Mouse (Mus musculus): ENCODE results near the gene Lhpp. TPM values are rescaled to one million over a fixed set of nuclear protein-coding genes. Genes with fewer than 3 reads are reported as not detected.

The Lhpp gene
- polyA plus RNA-seq, 2 experiments, result 5.6 to 6.0 TPM

GRCm38 (mm10) chr7:132656075-132656474 lies 45.6 kb downstream of the Lhpp start:
- Histone ChIP-seq H3K4me2 (ENCODE audit: low read depth) (peak overlapping the region; percentile 21), H3K4me3 (ENCODE audit: insufficient read depth in 1 of 2, low read depth in 2 of 2, low read length in 2 of 2) (no peak overlapping the region), H3K4me1 (replicated peaks; ENCODE audit: control insufficient read depth in 2 of 2, insufficient read depth in 2 of 2, low read length in 1 of 2) (0 out of 4 replicates have a peak, but pooled peaks cover 0 to 5% of the 10 kb centered on the region in 2 experiments), H3K27me3 (ENCODE audit: control insufficient read depth, insufficient read depth, low read length) (no peaks in the 10 kb centered on the region), H3K9me3 (ENCODE audit: control insufficient read depth, low read length) (no peaks in the 10 kb centered on the region), H3K36me3 (replicated peaks; ENCODE audit: control insufficient read depth, insufficient read depth, low read depth) (no peaks in the 10 kb centered on the region), H3K27ac (no peak overlapping the region), H3K9ac (replicated peaks) (no peak overlapping the region)
- TF ChIP-seq CTCF (IDR thresholded peaks at IDR 0.05; ENCODE audit: low read depth) (peak; percentile 97), EP300 (IDR thresholded peaks at IDR 0.05; ENCODE audit: low read depth) (no peak)
- DNase-seq (ENCODE audit: low read depth in 3 of 3, low spot score in 3 of 3) (peak; percentile 76 to 79 (median 77)), ATAC-seq (ENCODE audit: insufficient read depth) (peak; percentile 64)
- WGBS (ENCODE audit: insufficient replicate concordance), result 13% methylated on average over 9 of the region's 9 CpGs

- WGBS (ENCODE audit: insufficient replicate concordance), result 1% methylated on average over 3 of the region's 3 CpGs
- H3K27ac ChIP-seq, result no peak overlapping the region
- H3K9me3 ChIP-seq (ENCODE audit: control insufficient read depth, low read length), result no peaks in the 10 kb centered on the region
- peak; percentile 59; the same call in 1 of the 2 replicates for ATAC-seq (ENCODE audit: insufficient read depth)
- peak; percentile 53 to 70 (median 63) for DNase-seq (ENCODE audit: low read depth in 3 of 3, low spot score in 3 of 3)
- no peaks in the 10 kb centered on the region for H3K36me3 ChIP-seq (replicated peaks; ENCODE audit: control insufficient read depth, insufficient read depth, low read depth)
- H3K4me1 ChIP-seq (replicated peaks; ENCODE audit: control insufficient read depth in 2 of 2, insufficient read depth in 2 of 2, low read length in 1 of 2), result 0 out of 4 replicates have a peak, but pooled peaks cover 0 to 5% of the 10 kb centered on the region in 2 experiments
- no peak overlapping the region for H3K4me3 ChIP-seq (ENCODE audit: insufficient read depth in 1 of 2, low read depth in 2 of 2, low read length in 2 of 2)
- TF ChIP-seq CTCF (IDR thresholded peaks at IDR 0.05; ENCODE audit: low read depth) (peak; percentile 86), EP300 (IDR thresholded peaks at IDR 0.05; ENCODE audit: low read depth) (no peak)
- no peaks in the 10 kb centered on the region for H3K27me3 ChIP-seq (ENCODE audit: control insufficient read depth, insufficient read depth, low read length)
- peak overlapping the region; percentile 21 for H3K4me2 ChIP-seq (ENCODE audit: low read depth)
- no peak overlapping the region for H3K9ac ChIP-seq (replicated peaks)
These were observed 46.1 kb downstream of the Lhpp start for GRCm38 (mm10) chr7:132656548-132656947.

GRCm38 (mm10) chr7:132657371-132658057 lies 47.1 kb downstream of the Lhpp start:
- 60% methylated on average over 14 of the region's 14 CpGs for WGBS (ENCODE audit: insufficient replicate concordance)
- Histone ChIP-seq H3K27me3 (ENCODE audit: control insufficient read depth, insufficient read depth, low read length) (no peaks in the 10 kb centered on the region), H3K9ac (replicated peaks) (no peak overlapping the region), H3K4me2 (ENCODE audit: low read depth) (no peak overlapping the region), H3K4me3 (ENCODE audit: insufficient read depth in 1 of 2, low read depth in 2 of 2, low read length in 2 of 2) (no peak overlapping the region), H3K4me1 (replicated peaks; ENCODE audit: control insufficient read depth in 2 of 2, insufficient read depth in 2 of 2, low read length in 1 of 2) (0 out of 4 replicates have a peak, but pooled peaks cover 0 to 5% of the 10 kb centered on the region in 2 experiments), H3K36me3 (replicated peaks; ENCODE audit: control insufficient read depth, insufficient read depth, low read depth) (no peaks in the 10 kb centered on the region), H3K9me3 (ENCODE audit: control insufficient read depth, low read length) (no peaks in the 10 kb centered on the region), H3K27ac (no peak overlapping the region)
- ATAC-seq (ENCODE audit: insufficient read depth) (no peak), DNase-seq (ENCODE audit: low read depth in 3 of 3, low spot score in 3 of 3) (no peak)
- TF ChIP-seq EP300 (IDR thresholded peaks at IDR 0.05; ENCODE audit: low read depth) (no peak), CTCF (IDR thresholded peaks at IDR 0.05; ENCODE audit: low read depth) (no peak)

- Histone ChIP-seq H3K4me2 (ENCODE audit: low read depth) (no peak overlapping the region), H3K4me1 (replicated peaks; ENCODE audit: control insufficient read depth in 2 of 2, insufficient read depth in 2 of 2, low read length in 1 of 2) (0 out of 4 replicates have a peak, but pooled peaks cover 0 to 5% of the 10 kb centered on the region in 2 experiments), H3K9me3 (ENCODE audit: control insufficient read depth, low read length) (no peaks in the 10 kb centered on the region), H3K36me3 (replicated peaks; ENCODE audit: control insufficient read depth, insufficient read depth, low read depth) (no peaks in the 10 kb centered on the region), H3K4me3 (ENCODE audit: insufficient read depth in 1 of 2, low read depth in 2 of 2, low read length in 2 of 2) (no peak overlapping the region), H3K27ac (no peak overlapping the region), H3K27me3 (ENCODE audit: control insufficient read depth, insufficient read depth, low read length) (no peaks in the 10 kb centered on the region), H3K9ac (replicated peaks) (no peak overlapping the region)
- no peak for DNase-seq (ENCODE audit: low read depth in 3 of 3, low spot score in 3 of 3)
- ATAC-seq (ENCODE audit: insufficient read depth), result no peak
- TF ChIP-seq CTCF (IDR thresholded peaks at IDR 0.05; ENCODE audit: low read depth) (no peak), EP300 (IDR thresholded peaks at IDR 0.05; ENCODE audit: low read depth) (no peak)
- WGBS (ENCODE audit: insufficient replicate concordance), result 44% methylated on average over 9 of the region's 9 CpGs
These were observed 47.6 kb downstream of the Lhpp start for GRCm38 (mm10) chr7:132658058-132658450.

GRCm38 (mm10) chr7:132658688-132659087 lies 48.2 kb downstream of the Lhpp start:
- ATAC-seq (ENCODE audit: insufficient read depth), result no peak
- no peak overlapping the region for H3K4me2 ChIP-seq (ENCODE audit: low read depth)
- H3K36me3 ChIP-seq (replicated peaks; ENCODE audit: control insufficient read depth, insufficient read depth, low read depth), result no peaks in the 10 kb centered on the region
- 0 out of 4 replicates have a peak, but pooled peaks cover 0 to 5% of the 10 kb centered on the region in 2 experiments for H3K4me1 ChIP-seq (replicated peaks; ENCODE audit: control insufficient read depth in 2 of 2, insufficient read depth in 2 of 2, low read length in 1 of 2)
- DNase-seq (ENCODE audit: low read depth in 3 of 3, low spot score in 3 of 3), result no peak
- no peaks in the 10 kb centered on the region for H3K27me3 ChIP-seq (ENCODE audit: control insufficient read depth, insufficient read depth, low read length)
- H3K9me3 ChIP-seq (ENCODE audit: control insufficient read depth, low read length), result no peaks in the 10 kb centered on the region
- WGBS (ENCODE audit: insufficient replicate concordance), result 70% methylated on average over 5 of the region's 5 CpGs
- H3K9ac ChIP-seq (replicated peaks), result no peak overlapping the region
- no peak overlapping the region for H3K27ac ChIP-seq
- no peak overlapping the region for H3K4me3 ChIP-seq (ENCODE audit: insufficient read depth in 1 of 2, low read depth in 2 of 2, low read length in 2 of 2)
- no peak for TF ChIP-seq CTCF (IDR thresholded peaks at IDR 0.05; ENCODE audit: low read depth)
